Mouse (Mus musculus) naive thymus-derived CD4-positive, alpha-beta T cell, adult 2 months (primary cell): ENCODE measurements around the gene Tnfsf4.

Experiments
- DNase-seq: peaks from one replicate; pipeline ENCODE4 v3.0.0-alpha.2; 2011; ENCODE audit warnings: low read depth

Gene Tnfsf4

DNA sequence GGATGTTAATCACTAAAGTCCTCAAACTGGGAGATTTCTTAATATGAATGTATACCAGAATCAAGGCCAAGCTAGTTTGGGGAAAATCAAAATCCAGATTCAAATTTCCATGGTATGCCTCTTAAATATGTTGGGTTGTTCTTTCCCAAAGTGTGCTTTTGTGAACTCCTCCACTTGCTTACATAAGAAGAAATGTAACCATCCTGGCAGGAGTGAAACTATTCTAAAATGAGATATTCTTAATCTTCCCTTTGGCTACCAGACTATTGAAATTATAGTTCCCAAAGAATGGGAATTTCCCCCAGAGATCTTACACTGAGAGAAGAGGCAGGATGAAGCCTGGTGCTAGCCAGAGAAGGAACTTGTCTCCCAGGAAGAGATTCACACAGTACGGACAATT, 57.0 kb downstream of the Tnfsf4 start:
- no peak for DNase-seq

DNA sequence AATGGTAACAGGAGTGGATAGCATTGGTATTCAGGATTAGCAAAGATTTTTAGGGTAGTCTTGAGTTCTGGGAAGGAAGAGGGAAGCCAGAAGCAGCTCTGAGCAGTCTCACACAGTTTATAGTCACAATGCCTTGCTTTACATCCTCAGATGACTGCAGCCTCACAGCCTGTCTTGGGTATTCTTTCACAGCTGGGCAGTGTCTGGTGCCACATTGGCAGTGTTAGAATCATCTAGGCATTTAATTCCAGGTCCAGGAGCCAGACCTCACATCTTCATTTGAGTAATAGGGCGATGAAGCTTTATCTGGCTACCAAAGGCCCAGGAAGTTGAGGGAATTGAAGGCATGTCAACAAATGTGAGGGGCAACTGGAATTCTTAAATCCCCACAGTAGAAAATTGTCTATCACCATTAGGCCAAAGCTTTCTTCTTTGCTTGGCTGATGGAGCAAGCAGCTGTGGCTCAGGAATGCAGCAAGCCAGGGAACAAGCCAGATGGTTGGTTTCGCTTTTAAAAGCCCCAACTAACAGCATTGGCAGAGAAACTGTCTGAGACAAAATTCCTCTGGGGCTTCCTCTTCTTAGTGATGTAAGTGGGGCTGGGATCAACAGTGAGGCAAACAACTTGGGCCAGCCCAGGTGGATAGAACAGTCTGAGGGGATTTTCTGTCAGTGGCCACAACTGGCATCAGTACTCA, 68.3 kb downstream of the Tnfsf4 start:
- DNase-seq = no peak
